Mouse (Mus musculus) embryonic facial prominence, embryonic 13.5 days (tissue): Measurements from ENCODE around the gene Me1. TPM values are rescaled to one million over a fixed set of nuclear protein-coding genes. Genes with fewer than 3 reads are reported as not detected.

Experiments used
- ATAC-seq: fragments of 200-750 bp; cut with Nextera tagmentation; 2 replicates; pipeline ENCODE4 v1.8.0; 2017; ENCODE audit warnings: low read depth; ENCODE audit not compliant: insufficient number of reproducible peaks, insufficient read depth, low FRiP score, low TSS enrichment
- H3K27ac ChIP-seq: fragments of 300-500 bp; sonication (generic); 2 replicates; pipeline ENCODE4 v1.5.1; 2015; ENCODE audit warnings: moderate library complexity, mild to moderate bottlenecking, inconsistent platforms
- H3K27me3 ChIP-seq: fragments of 300-500 bp; sonication (generic); 2 replicates; pipeline ENCODE4 v1.6.1; 2015; ENCODE audit warnings: mild to moderate bottlenecking, inconsistent platforms
- H3K36me3 ChIP-seq: fragments of 300-500 bp; sonication (generic); 2 replicates; pipeline ENCODE4 v1.6.1; 2015; ENCODE audit warnings: mild to moderate bottlenecking, inconsistent platforms
- H3K4me1 ChIP-seq: fragments of 300-500 bp; sonication (generic); 2 replicates; pipeline ENCODE4 v1.6.1; 2015; ENCODE audit warnings: inconsistent platforms
- H3K4me2 ChIP-seq: fragments of 300-500 bp; sonication (generic); 2 replicates; pipeline ENCODE4 v1.6.1; 2015; ENCODE audit warnings: moderate library complexity, mild to moderate bottlenecking, inconsistent platforms
- H3K4me3 ChIP-seq: fragments of 300-500 bp; sonication (generic); 2 replicates; pipeline ENCODE4 v1.5.1; 2015; ENCODE audit warnings: mild to moderate bottlenecking, inconsistent platforms
- H3K9ac ChIP-seq: fragments of 300-500 bp; sonication (generic); 2 replicates; pipeline ENCODE4 v1.6.1; 2015; ENCODE audit warnings: mild to moderate bottlenecking, inconsistent platforms
- H3K9me3 ChIP-seq: fragments of 300-500 bp; sonication (generic); 2 replicates; pipeline ENCODE4 v1.6.1; 2016; ENCODE audit warnings: inconsistent platforms
- WGBS: fragments of 180-500 bp; shearing (Covaris S2); methylation state at CpG from one replicate; pipeline ENCODE4 v1.1.7; 2015; ENCODE audit warnings: mixed read lengths; 5-methylcytosine and 5-hydroxymethylcytosine counted together
- polyA plus RNA-seq: library from polyadenylated mRNA; unstranded; fragments of >200 nt; fragmentation: Nextera tagmentation; extraction: Ambion mirVana; gene quantifications from 2 replicates; pipeline ENCODE4 v1.2.1, GENCODE M21; 2015

Gene Me1
- polyA plus RNA-seq, 1 experiment from 2014 or later, result 20.3 TPM

DNA sequence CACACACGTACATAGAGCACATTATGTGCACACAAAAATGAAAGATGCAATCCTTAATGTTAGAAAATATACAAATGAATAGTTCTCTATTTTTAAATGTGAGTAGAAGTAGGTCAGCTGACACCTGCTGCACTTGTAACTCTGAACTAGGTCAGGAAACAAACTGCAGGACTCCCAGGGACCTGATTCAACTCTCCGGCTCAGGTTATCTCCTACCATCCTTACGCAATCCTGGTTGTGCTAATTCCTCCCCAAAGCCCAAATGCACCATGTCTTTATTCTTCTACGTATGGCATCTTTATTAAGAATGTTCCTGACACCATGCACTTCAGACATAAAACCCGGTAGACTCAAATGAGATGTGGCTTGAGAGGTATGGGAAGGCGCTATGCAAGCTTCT is 15.3 kb downstream of the Me1 start:
- H3K4me1 ChIP-seq, result peaks cover 15% of the 10 kb centered on the region
- no peak overlapping the region for H3K9ac ChIP-seq
- H3K9me3 ChIP-seq, result no peaks in the 10 kb centered on the region
- no peak overlapping the region for H3K4me2 ChIP-seq
- no peak overlapping the region for H3K4me3 ChIP-seq
- no peaks in the 10 kb centered on the region for H3K36me3 ChIP-seq
- H3K27ac ChIP-seq, result no peak overlapping the region
- WGBS, result 91% methylated on average over 6 of the region's 6 CpGs
- no peak for ATAC-seq
- no peaks in the 10 kb centered on the region for H3K27me3 ChIP-seq

DNA sequence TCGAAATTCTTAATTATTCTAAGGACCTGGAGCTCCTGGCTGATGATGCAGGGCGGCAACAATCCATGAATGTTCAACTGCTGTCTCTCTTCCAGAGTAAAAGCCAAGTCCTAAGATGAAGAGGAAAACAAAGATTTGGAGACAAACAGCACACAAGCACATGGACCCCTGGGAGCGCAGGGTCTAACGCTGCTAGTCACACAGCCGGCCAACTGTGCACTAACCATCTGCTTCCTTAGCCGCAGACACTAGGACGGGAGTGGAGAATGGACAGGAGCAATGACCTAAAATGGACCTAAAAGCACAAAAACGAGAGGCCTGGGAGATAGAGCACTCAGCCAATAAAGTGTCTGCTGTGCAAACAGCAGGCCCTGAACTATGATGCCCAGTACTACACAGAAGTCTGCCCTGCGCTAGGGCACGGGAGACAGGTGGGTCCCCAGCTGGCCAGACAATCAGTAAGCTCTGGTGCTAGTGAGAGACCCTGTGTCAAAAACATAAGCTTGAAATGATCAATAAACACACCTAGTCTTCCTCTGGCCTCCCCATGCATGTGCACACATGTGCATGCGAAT is 15.8 kb downstream of the Me1 start:
- H3K9me3 ChIP-seq, result no peaks in the 10 kb centered on the region
- H3K27me3 ChIP-seq, result no peaks in the 10 kb centered on the region
- peaks cover 11% of the 10 kb centered on the region for H3K4me1 ChIP-seq
- H3K27ac ChIP-seq, result no peak overlapping the region
- no peak for ATAC-seq
- no peaks in the 10 kb centered on the region for H3K36me3 ChIP-seq
- 85% methylated on average over 11 of the region's 11 CpGs for WGBS
- H3K9ac ChIP-seq, result no peak overlapping the region
- no peak overlapping the region for H3K4me2 ChIP-seq
- H3K4me3 ChIP-seq, result no peak overlapping the region

DNA sequence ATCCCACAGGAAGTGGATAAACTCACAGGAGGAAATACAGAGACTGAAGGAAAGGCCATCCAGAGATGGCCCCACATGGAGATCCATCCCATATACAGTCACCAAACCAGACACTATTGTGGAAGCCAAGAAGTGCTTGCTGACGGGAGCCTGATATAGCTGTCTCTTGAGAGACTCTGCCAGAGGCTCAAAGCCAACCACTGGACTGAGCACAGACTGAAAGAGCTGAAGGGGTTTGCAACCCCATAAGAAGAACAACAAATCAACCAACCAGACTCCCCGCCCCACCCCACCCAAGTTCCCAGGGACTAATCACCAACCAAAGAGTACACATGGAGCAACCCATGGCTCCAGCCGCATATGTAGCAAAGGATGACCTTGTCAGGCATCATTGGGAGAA is 19.5 kb downstream of the Me1 start:
- Histone ChIP-seq H3K9me3 (no peaks in the 10 kb centered on the region), H3K9ac (no peak overlapping the region), H3K4me3 (no peak overlapping the region), H3K4me2 (no peak overlapping the region), H3K4me1 (peaks cover 5% of the 10 kb centered on the region), H3K27me3 (no peaks in the 10 kb centered on the region), H3K36me3 (no peaks in the 10 kb centered on the region), H3K27ac (no peak overlapping the region)
- ATAC-seq, result no peak
- 93% methylated on average over 3 of the region's 3 CpGs for WGBS

DNA sequence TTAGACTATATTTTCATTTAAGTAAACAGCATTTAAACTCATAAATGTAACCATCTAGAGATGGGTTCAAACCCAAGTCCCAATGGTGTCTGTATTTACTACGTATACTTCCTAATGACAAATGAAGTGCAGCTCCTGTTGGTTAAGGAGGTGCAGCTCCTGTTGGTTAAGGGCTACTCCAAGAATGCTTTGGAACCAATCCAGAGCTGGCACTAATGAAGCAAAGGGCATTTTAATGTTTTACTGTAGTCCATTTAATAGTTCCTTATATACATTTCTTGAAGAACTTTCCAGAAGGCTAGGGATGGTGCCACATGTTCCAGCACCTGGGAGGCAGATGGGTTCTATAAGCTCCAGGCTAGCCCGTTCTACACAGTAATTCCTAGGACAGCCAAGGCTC is 20.3 kb downstream of the Me1 start:
- H3K4me3 ChIP-seq, result no peak overlapping the region
- H3K9ac ChIP-seq, result no peak overlapping the region
- no peaks in the 10 kb centered on the region for H3K9me3 ChIP-seq
- no peak for ATAC-seq
- H3K4me1 ChIP-seq, result peaks cover 5% of the 10 kb centered on the region
- H3K4me2 ChIP-seq, result no peak overlapping the region
- no peaks in the 10 kb centered on the region for H3K36me3 ChIP-seq
- no peaks in the 10 kb centered on the region for H3K27me3 ChIP-seq
- H3K27ac ChIP-seq, result no peak overlapping the region
- 87% methylated on average over 2 of the region's 2 CpGs for WGBS

DNA sequence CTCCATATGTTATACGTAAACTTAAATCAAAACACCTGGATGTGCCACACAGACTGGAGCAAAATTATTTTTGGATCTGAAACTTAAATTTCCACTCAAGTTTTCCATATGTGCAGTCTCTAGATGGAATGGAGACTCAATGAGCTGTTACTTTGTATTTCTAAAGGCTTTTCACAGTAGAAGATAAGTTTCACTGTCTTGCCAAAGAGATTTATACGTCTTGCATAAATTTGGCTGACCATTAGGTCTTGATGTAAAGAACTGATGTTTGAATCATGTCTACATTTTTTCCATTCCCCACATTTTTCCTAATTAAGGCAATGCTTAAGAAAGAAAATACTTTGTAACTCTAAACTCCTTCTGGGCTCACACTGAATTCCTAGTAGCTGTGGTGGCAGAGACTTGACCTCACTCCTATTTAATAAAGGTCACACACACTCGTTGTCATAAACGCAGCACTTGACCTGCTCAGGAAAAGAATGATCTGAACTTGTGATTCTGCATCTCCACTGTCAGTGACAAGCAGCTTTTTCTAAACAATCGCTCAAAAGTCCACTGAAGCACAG is 22.8 kb downstream of the Me1 start:
- H3K27ac ChIP-seq, result no peak overlapping the region
- no peaks in the 10 kb centered on the region for H3K27me3 ChIP-seq
- H3K9me3 ChIP-seq, result no peaks in the 10 kb centered on the region
- 33% methylated on average over 5 of the region's 5 CpGs for WGBS
- no peak overlapping the region for H3K4me3 ChIP-seq
- H3K4me2 ChIP-seq, result no peak overlapping the region
- peaks cover 5% of the 10 kb centered on the region for H3K4me1 ChIP-seq
- no peaks in the 10 kb centered on the region for H3K36me3 ChIP-seq
- ATAC-seq, result no peak
- H3K9ac ChIP-seq, result no peak overlapping the region

DNA sequence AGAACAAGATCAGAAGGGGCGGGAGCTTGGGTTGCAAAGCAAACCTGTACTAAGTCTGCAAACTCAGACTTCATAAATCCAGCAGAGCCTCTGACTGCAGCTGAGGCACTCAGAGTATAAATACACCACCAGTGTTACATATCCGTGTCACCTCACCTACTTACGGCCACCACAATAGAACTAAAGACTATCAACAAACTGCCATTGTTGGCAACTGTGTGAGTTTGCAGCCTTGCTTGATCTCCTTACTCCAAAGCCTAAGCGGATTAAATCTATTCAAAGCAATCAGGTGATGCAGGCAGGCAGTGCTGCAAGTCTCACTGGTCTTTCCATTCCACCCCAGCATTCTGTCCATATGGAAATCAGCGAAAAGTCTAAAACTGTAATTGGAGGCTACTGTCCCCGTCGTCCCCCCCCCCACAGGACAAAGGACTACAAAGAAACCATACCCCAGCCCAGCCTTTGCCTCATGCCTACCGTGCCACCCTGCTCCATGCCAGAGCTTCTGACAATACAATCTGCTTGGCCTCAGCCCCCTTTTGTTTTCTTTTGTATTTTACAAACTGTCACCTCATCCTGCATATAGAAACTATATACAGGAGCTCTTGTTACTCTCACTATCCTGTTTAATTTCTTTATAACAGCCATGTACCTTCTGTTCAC is 27.0 kb downstream of the Me1 start:
- ATAC-seq, result peak; percentile 37; the same call in 1 of the 2 replicates
- WGBS, result 38% methylated on average over 8 of the region's 8 CpGs
- H3K9me3 ChIP-seq, result no peaks in the 10 kb centered on the region
- H3K4me1 ChIP-seq, result peaks cover 5% of the 10 kb centered on the region
- H3K9ac ChIP-seq, result no peak overlapping the region
- no peak overlapping the region for H3K4me2 ChIP-seq
- H3K36me3 ChIP-seq, result 0 out of 2 replicates have a peak, but pooled peaks cover 4% of the 10 kb centered on the region
- no peak overlapping the region for H3K4me3 ChIP-seq
- no peak overlapping the region for H3K27ac ChIP-seq
- no peaks in the 10 kb centered on the region for H3K27me3 ChIP-seq

DNA sequence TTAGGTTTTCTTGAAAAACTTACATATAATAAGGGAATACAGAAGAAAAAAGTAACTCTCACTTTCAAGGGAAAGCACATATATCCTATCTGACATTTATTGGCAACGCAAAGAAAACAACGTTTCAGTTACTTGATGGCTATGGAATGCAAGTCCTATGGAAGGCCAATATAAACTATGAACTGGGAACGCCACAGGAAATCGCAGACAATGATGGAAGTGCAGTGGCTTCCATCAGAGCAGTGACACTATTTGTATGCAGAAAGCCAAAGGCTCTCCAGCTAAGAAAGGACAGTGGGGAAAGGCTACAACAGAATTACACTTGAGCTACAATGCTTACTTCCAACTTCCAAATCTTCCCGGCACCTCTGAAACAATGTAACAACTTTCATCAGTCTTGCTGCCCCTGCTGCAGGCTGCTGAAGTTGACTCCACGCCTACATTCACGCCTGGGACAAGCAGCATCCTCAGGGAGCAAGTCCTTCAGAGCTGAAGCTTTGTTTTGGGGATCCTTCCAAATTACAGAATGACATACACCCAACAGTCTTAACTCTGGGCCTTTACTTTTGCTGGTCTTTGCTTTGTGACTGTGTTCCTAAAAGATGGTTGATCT is 28.5 kb downstream of the Me1 start:
- 85% methylated on average over 7 of the region's 7 CpGs for WGBS
- H3K9me3 ChIP-seq, result no peaks in the 10 kb centered on the region
- no peaks in the 10 kb centered on the region for H3K4me1 ChIP-seq
- no peaks in the 10 kb centered on the region for H3K27me3 ChIP-seq
- 0 out of 2 replicates have a peak, but pooled peaks cover 4% of the 10 kb centered on the region for H3K36me3 ChIP-seq
- no peak overlapping the region for H3K4me2 ChIP-seq
- no peak overlapping the region for H3K4me3 ChIP-seq
- no peak for ATAC-seq
- no peak overlapping the region for H3K27ac ChIP-seq
- no peak overlapping the region for H3K9ac ChIP-seq

DNA sequence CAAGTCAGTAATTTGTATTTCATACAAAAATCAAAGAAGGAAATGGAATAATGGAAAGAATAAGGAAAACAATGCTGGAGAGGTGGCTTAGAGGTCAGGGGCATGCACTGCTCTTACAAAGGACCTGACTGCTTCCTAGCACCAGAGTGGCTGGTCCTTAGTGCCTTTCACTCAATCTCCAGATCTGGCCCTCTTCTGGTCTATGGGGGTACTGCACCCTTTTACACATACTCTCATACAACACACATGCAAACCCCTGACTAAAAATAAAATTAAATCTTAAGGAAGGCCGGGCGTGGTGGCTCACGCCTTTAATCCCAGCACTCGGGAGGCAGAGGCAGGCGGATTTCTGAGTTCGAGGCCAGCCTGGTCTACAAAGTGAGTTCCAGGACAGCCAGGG is 34.1 kb downstream of the Me1 start:
- Histone ChIP-seq H3K36me3 (no peaks in the 10 kb centered on the region), H3K4me3 (no peak overlapping the region), H3K27ac (no peak overlapping the region), H3K4me2 (no peak overlapping the region), H3K27me3 (no peaks in the 10 kb centered on the region), H3K9me3 (no peaks in the 10 kb centered on the region), H3K4me1 (no peaks in the 10 kb centered on the region), H3K9ac (no peak overlapping the region)
- WGBS, result 95% methylated on average over 6 of the region's 6 CpGs
- ATAC-seq, result no peak

DNA sequence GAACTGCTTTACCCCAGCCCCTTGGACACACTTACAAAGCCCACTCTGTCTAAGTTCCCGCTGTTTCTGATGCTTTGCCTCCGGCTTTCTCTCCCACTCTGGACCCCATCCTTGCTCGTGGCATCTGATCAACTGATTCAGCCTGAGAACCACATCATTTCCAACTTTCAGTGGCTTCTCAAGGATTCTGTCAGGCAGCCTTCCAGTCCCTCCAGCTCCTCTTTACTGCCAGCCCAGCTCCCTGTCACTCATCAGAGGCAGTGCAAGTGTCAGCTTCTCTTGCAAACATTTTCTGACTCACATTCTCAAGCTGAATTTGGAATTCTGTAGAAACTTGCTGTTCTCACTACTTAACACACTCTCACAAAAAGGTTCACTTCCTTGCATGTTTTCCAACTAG is 34.5 kb downstream of the Me1 start:
- H3K27ac ChIP-seq, result no peak overlapping the region
- no peaks in the 10 kb centered on the region for H3K36me3 ChIP-seq
- H3K4me1 ChIP-seq, result no peaks in the 10 kb centered on the region
- 93% methylated on average over 3 of the region's 3 CpGs for WGBS
- H3K27me3 ChIP-seq, result no peaks in the 10 kb centered on the region
- no peak overlapping the region for H3K4me2 ChIP-seq
- H3K4me3 ChIP-seq, result no peak overlapping the region
- no peak for ATAC-seq
- H3K9me3 ChIP-seq, result no peaks in the 10 kb centered on the region
- no peak overlapping the region for H3K9ac ChIP-seq

DNA sequence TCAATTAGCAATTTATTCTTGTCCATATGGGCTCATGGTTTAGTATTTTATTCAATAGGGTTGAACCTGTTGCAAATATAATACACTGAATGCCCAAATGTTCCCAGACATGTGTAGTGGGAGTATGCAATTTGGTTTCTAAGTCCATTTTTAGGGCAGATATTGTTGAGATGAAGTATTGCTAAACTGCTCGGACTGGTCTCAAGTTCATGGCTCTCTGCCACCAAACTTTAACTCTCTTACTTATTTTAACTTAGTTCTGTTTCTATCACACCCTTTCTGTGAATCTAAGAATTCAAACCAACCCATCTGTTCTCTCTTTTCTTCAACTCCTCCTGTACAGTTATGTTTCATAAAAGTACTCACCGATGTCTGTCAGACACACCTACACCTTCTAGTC is 35.4 kb downstream of the Me1 start:
- no peak overlapping the region for H3K4me3 ChIP-seq
- no peak overlapping the region for H3K9ac ChIP-seq
- H3K36me3 ChIP-seq, result no peaks in the 10 kb centered on the region
- WGBS, result 90% methylated on average over 2 of the region's 2 CpGs
- H3K27me3 ChIP-seq, result no peaks in the 10 kb centered on the region
- H3K4me1 ChIP-seq, result no peaks in the 10 kb centered on the region
- no peak for ATAC-seq
- no peak overlapping the region for H3K4me2 ChIP-seq
- H3K27ac ChIP-seq, result no peak overlapping the region
- 0 out of 2 replicates have a peak, but pooled peaks cover under 1% of the 10 kb centered on the region for H3K9me3 ChIP-seq

DNA sequence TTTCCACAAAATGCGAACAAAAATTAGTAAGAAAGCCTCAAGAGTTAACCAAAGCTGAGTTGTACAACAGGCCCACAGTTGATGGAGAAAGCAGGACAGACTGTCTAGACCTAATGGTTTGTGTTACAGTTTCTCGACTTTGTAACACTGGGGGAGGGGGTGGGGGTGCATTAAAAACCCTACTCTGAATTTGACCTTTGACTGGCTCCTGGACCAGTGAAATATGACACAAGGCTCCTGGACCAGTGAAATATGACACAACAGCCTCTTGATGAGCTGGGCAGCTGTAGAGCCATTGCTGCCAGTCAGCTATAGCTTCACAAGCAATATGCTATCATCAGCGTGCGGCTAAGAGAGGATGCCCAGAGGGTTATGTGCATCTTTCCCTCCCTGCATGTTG is 37.4 kb downstream of the Me1 start:
- Histone ChIP-seq H3K4me1 (no peaks in the 10 kb centered on the region), H3K4me3 (no peak overlapping the region), H3K4me2 (no peak overlapping the region), H3K27ac (no peak overlapping the region), H3K27me3 (no peaks in the 10 kb centered on the region), H3K36me3 (no peaks in the 10 kb centered on the region), H3K9me3 (0 out of 2 replicates have a peak, but pooled peaks cover 4% of the 10 kb centered on the region), H3K9ac (no peak overlapping the region)
- WGBS, result 56% methylated on average over 4 of the region's 4 CpGs
- no peak for ATAC-seq

DNA sequence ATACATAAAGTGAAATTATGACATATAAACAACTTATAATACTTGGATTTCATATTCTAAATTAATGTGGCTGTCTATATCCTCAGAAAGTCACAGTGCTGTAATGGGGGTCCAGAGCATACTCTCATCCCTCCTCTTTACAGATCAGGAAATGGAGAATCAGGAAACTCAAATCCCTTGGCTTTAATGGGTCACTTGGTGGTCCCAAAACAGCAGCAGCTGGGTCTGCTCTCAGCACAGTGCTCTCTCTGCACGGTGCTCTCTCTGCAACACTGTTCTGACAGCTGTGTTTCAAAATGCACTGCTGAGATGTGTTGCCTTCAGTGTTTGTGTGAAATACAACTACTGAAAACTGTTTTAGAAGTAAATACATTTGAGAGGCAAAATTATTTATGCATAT is 43.6 kb downstream of the Me1 start:
- Histone ChIP-seq H3K27me3 (no peaks in the 10 kb centered on the region), H3K4me1 (0 out of 2 replicates have a peak, but pooled peaks cover 5% of the 10 kb centered on the region), H3K9me3 (0 out of 2 replicates have a peak, but pooled peaks cover 4% of the 10 kb centered on the region), H3K9ac (no peak overlapping the region), H3K4me3 (no peak overlapping the region), H3K36me3 (no peaks in the 10 kb centered on the region), H3K27ac (no peak overlapping the region), H3K4me2 (no peak overlapping the region)
- WGBS, result 64% methylated on average over 1 of the region's 1 CpGs
- no peak for ATAC-seq
